Mouse (Mus musculus) limb, embryonic 12.5 days (tissue): ENCODE data around the gene Zc3h12b. TPM values are rescaled to one million over a fixed set of nuclear protein-coding genes. Genes with fewer than 3 reads are reported as not detected.

Source experiments
- polyA plus RNA-seq: library from polyadenylated mRNA; unstranded; fragments of >200 nt; fragmentation: Nextera tagmentation; extraction: Ambion mirVana; gene quantifications from 2 replicates; pipeline ENCODE4 v1.2.1, GENCODE M21; 2016

Zc3h12b gene
- polyA plus RNA-seq, 1 experiment from 2014 or later, result 5.1 TPM

Other genes with a start within 250 kb of the Zc3h12b start
- 0.44 TPM in 1 of 2 replicates, not detected in the other for gene Asb12, start 153.7 kb upstream of the Zc3h12b start, polyA plus RNA-seq
- not detected in 2 replicates for gene Pfn5, start 153.6 kb upstream of the Zc3h12b start, polyA plus RNA-seq
- gene Zc4h2, start 53.2 kb upstream of the Zc3h12b start, polyA plus RNA-seq, result 35.0 and 37.1 TPM in 2 replicates
- 63.1 and 67.1 TPM in 2 replicates for gene Las1l, start 245.3 kb downstream of the Zc3h12b start, polyA plus RNA-seq